Mouse (Mus musculus) olfactory bulb, adult 2 months (tissue): ENCODE data around the gene Mrps11. TPM values are rescaled to one million over a fixed set of nuclear protein-coding genes. Genes with fewer than 3 reads are reported as not detected.

Experiments
- H3K27ac ChIP-seq: fragments of 200-500 bp; 2 replicates; pipeline ENCODE4 v1.5.1; 2012; ENCODE audit warnings: low read depth, low read length; ENCODE audit not compliant: insufficient read depth
- H3K4me1 ChIP-seq: fragments of 200-500 bp; 2 replicates; pipeline ENCODE4 v1.6.1; 2012; ENCODE audit warnings: low read length; ENCODE audit not compliant: control insufficient read depth, insufficient read depth
- H3K4me3 ChIP-seq: fragments of 200-500 bp; 2 replicates; pipeline ENCODE4 v1.5.1; 2012; ENCODE audit warnings: mild to moderate bottlenecking, low read depth, low read length, moderate library complexity; ENCODE audit not compliant: insufficient read depth
- CTCF ChIP-seq: fragments of 200-500 bp; IDR thresholded peaks from 2 replicates; pipeline ENCODE4 v1.5.1; 2012; ENCODE audit warnings: low read depth, mild to moderate bottlenecking, low read length, moderate library complexity; ENCODE audit not compliant: insufficient read depth
- POLR2A ChIP-seq: fragments of 200-500 bp; IDR thresholded peaks from 2 replicates; pipeline ENCODE4 v1.6.1; 2012; ENCODE audit warnings: mild to moderate bottlenecking, low read depth, low read length, moderate library complexity; ENCODE audit not compliant: insufficient read depth
- WGBS: fragments of 180-500 bp; shearing (Covaris S2); methylation state at CpG from one replicate; pipeline ENCODE4 v1.1.7; 2018; 5-methylcytosine and 5-hydroxymethylcytosine counted together
- polyA plus RNA-seq: library from polyadenylated mRNA; stranded (reverse); fragments of >200 nt; gene quantifications from 2 replicates; pipeline ENCODE4 v1.2.4, GENCODE M21; 2012; ENCODE audit warnings: low replicate concordance; ENCODE audit not compliant: missing spikeins, insufficient read depth, insufficient read length

The Mrps11 gene
- polyA plus RNA-seq, 1 experiment: not detected

DNA sequence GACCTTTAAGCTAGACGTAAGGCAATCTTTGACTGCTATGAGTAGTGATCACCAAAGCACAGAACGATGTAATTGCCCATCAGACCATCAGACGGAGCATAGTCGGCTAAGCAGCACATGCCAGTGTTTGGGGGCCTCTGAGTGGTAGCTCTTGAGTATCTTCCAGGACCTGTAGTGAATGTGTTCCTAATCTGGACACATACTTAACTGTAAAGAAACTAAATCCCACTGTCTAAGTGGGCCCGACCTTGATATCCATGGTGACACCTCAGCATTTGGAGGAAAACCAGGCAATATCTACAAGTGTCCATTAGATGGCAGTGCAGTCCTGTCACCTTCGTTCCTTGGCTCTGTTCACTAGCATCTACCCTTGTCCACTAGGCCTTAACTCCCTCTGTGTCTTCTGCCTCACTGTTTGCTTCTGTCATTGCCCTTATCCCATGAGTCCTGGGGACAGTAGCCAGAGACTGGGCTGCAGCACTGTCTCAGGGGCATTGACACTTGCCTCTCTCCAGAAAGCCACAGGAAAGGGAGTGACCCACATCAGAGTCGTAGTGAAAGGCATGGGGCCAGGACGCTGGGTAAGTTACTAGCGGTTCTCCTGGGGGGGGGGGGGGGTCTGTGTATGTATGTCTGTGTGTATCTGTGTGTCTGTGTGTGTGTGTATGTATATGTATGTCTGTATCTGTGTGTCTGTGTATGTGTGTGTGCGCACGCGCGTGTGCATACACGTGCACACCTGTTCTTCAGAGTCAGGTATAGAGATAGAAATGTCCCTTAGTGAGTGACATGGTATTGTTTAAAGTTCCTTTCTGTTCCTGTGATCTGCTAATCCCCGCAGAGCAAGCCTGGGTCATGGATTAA lies 8.7 kb downstream of the Mrps11 start:
- Histone ChIP-seq H3K4me1 (no peaks in the 10 kb centered on the region), H3K4me3 (no peak overlapping the region), H3K27ac (no peak overlapping the region)
- WGBS: 78% methylated on average over 15 of the region's 15 CpGs
- TF ChIP-seq CTCF (no peak), POLR2A (no peak)

GRCm38 (mm10) chr7:78793895-78794570 lies 11.1 kb downstream of the Mrps11 start:
- Histone ChIP-seq H3K4me3 (no peak overlapping the region), H3K27ac (no peak overlapping the region), H3K4me1 (no peaks in the 10 kb centered on the region; the same call in 1 of the 2 replicates)
- WGBS: 91% methylated on average over 13 of the region's 13 CpGs
- no peak for TF ChIP-seq CTCF

- no peak overlapping the region for H3K27ac ChIP-seq
- no peak overlapping the region for H3K4me3 ChIP-seq
- H3K4me1 ChIP-seq: no peaks in the 10 kb centered on the region; the same call in 1 of the 2 replicates
- TF ChIP-seq POLR2A (no peak), CTCF (no peak)
- whole genome bisulfite sequencing: 52% methylated on average over 6 of the region's 6 CpGs
Measured at GRCm38 (mm10) chr7:78794571-78795092, 11.7 kb downstream of the Mrps11 start.

- Histone ChIP-seq H3K27ac (no peak overlapping the region), H3K4me1 (no peaks in the 10 kb centered on the region; the same call in 1 of the 2 replicates), H3K4me3 (no peak overlapping the region)
- WGBS: 94% methylated on average over 3 of the region's 3 CpGs
- TF ChIP-seq CTCF (no peak), POLR2A (no peak)
Measured at GRCm38 (mm10) chr7:78796624-78797023, 13.7 kb downstream of the Mrps11 start.

- WGBS: 35% methylated on average over 8 of the region's 9 CpGs
- H3K27ac ChIP-seq: no peak overlapping the region
Measured at GRCm38 (mm10) chr7:78797843-78798455, 15.0 kb downstream of the Mrps11 start.

DNA sequence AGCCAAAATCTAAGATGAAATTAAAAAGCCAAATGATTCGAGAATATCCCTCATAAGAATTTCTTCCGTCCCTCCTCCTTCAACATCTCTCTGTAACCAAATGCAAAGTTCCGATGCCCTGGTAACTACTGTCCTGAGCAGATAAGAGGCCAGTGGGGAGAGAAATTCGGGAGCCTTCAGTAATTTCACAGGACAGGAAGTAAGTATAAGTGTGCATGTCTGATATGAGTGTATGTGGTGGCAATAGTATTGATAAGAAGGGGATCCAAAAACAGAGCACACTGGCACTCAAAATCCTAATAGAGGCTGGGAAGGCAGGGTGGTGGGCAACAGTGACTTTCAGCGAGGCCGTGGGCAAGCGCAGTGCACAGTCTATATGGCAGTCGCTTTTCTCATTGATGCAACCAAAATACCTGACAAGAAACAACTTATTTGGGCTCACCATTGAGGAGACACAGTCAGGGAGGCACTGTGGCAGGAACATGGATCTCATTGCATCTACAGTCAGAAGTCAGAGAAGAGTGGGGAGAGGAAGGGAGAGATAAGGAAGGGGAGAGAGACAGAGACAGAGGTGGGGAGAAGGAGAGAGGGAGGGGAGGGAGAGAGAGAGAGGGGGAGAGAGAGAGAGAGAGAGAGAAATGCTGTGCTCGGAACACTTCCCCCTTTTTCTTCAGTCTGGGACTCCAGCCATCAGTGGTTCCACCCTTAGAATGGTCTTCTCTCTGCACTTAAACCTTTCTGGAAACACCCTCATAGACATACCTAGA lies 17.0 kb downstream of the Mrps11 start:
- Histone ChIP-seq H3K4me3 (no peak overlapping the region), H3K4me1 (no peaks in the 10 kb centered on the region; the same call in 1 of the 2 replicates), H3K27ac (no peak overlapping the region)
- TF ChIP-seq POLR2A (no peak), CTCF (no peak)
- WGBS: 88% methylated on average over 9 of the region's 9 CpGs

More at GRCm38 (mm10) chr7:78797843-78798455, 15.0 kb downstream of the Mrps11 start:
- Histone ChIP-seq H3K4me3 (no peak overlapping the region), H3K4me1 (no peaks in the 10 kb centered on the region; the same call in 1 of the 2 replicates)
- no peak for TF ChIP-seq POLR2A
- TF ChIP-seq CTCF: no peak

DNA sequence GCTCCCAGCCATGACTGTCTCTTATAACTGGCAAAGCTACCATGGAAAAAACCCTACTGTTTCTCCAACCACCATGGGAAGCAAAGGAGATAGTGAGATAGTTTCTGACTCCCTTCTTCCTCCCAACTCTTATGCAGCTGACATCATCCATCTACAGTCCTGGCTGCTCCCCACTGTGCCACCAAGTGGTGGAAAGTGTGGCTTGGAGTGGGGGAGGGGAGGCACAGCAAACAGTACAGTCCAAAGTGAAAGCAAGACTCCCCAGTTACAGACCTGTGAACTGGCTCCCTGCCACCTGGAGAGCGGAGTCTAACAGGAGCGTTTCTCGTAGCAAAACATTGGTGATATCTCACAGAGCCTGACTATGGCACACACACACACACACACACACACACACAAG lies 20.9 kb downstream of the Mrps11 start:
- Histone ChIP-seq H3K4me3 (no peak overlapping the region), H3K27ac (no peak overlapping the region), H3K4me1 (no peaks in the 10 kb centered on the region)
- WGBS: 79% methylated on average over 3 of the region's 3 CpGs
- no peak for TF ChIP-seq CTCF
- no peak for TF ChIP-seq POLR2A

DNA sequence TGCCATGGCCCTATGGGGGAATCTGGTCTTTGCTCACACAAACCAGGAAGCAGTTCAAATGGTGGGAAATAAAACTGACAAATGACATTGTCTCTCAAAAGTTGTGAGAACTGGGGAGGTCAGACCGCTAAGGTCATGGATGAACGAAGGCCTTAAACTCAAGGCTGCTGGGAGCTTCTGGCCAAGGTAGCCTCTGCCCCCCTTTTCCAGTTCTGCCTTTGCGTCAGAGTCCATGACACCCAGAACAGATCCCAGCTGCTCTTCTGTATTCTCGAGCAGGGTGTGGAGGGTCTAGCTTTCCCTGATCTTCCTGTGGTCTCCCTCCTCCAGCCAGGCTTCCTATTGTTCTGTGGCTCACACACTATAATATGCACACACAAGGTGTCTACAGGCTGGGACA lies 24.3 kb downstream of the Mrps11 start:
- TF ChIP-seq CTCF (no peak), POLR2A (no peak)
- H3K4me1 ChIP-seq: no peaks in the 10 kb centered on the region
- H3K4me3 ChIP-seq: no peak overlapping the region
- no peak overlapping the region for H3K27ac ChIP-seq
- 87% methylated on average over 4 of the region's 4 CpGs for WGBS

- 85% methylated on average over 6 of the region's 6 CpGs for WGBS
- Histone ChIP-seq H3K27ac (no peak overlapping the region), H3K4me1 (peaks cover 4% of the 10 kb centered on the region; the same call in 1 of the 2 replicates), H3K4me3 (no peak overlapping the region)
- no peak for TF ChIP-seq CTCF
- TF ChIP-seq POLR2A: no peak
Measured at GRCm38 (mm10) chr7:78813791-78814190, 30.9 kb downstream of the Mrps11 start.
